Mouse (Mus musculus) layer of hippocampus, postnatal 36 days (tissue): ENCODE measurements around the gene Zscan12. TPM values are rescaled to one million over a fixed set of nuclear protein-coding genes. Genes with fewer than 3 reads are reported as not detected.
A peak's percentile ranks its signal among the peaks of the same experiment; 100 is the strongest.

Source experiments
- DNase-seq, 2 experiments: peaks; one replicate each; pipeline ENCODE4 v3.0.0; 2022
- microRNA-seq, 2 experiments: library from miRNA; unstranded; fragments of <30 nt; microRNA quantifications; one replicate each; pipeline ENCODE4 v1.2.0; 2021
- total RNA-seq, 2 experiments: library from RNA; stranded (reverse); gene quantifications; 2 replicates each; pipeline ENCODE4 v1.2.3; 2021

Zscan12 gene
- total RNA-seq, 2 experiments from 2014 or later, result 8.4 to 9.9 TPM

DNA sequence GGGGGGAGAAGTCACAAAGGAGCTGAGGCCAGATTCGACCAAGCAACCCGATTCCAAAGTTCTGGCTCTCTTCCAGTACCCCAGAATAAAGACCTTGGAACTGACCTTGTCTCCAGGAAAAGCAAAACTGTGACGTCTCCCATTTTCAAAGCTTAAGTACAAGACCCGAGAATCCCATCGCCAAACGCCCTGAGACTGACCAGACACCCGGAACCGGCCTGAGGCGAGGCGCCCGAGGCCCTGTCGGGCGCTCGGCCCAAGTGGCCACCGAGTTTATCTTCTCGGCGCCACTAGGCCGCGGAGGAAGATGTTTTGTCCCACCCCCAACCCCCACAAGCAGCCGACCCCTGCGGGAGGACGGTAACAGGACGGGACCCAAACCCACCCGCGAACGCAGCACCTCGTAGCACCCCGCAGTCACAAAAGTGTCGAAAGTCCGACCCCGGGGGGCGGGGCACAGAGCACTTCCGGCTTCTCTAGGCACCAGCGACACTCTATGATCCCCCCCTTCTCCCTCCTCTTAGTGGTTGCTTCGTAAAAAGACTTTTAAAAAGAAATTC lies 39.7 kb downstream of the Zscan12 start, which contains the start of gene Zkscan3:
Gene Zkscan3 (minus strand): TSS at position 469 of the 560 bp plus-strand sequence.
- DNase-seq, result peak; percentile 75 to 83

DNA sequence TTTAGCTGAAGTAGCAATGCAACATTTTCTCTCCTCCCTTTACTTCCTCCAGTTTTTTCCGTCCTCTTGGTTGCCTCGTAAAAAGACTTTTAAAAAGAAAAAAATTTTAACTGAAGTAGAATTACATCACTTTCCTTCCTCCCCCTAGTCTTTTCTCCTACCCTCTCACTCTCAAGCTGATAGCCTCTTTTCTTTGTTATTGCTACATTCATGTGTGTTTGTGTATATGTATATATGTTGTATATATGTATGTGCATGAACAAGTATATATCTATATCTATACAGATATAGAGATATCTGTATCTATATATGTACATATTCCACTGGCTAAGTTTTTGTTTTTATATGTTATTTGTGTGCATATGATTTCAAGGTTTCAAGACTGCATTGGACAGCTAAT lies 40.2 kb downstream of the Zscan12 start:
- no peak for DNase-seq

GRCm38 (mm10) chr13:21407341-21407740 lies 44.7 kb downstream of the Zscan12 start:
- DNase-seq, result no peak

- peak; percentile 85 to 86 for DNase-seq
Measured at GRCm38 (mm10) chr13:21407969-21408804, 45.6 kb downstream of the Zscan12 start.

DNA sequence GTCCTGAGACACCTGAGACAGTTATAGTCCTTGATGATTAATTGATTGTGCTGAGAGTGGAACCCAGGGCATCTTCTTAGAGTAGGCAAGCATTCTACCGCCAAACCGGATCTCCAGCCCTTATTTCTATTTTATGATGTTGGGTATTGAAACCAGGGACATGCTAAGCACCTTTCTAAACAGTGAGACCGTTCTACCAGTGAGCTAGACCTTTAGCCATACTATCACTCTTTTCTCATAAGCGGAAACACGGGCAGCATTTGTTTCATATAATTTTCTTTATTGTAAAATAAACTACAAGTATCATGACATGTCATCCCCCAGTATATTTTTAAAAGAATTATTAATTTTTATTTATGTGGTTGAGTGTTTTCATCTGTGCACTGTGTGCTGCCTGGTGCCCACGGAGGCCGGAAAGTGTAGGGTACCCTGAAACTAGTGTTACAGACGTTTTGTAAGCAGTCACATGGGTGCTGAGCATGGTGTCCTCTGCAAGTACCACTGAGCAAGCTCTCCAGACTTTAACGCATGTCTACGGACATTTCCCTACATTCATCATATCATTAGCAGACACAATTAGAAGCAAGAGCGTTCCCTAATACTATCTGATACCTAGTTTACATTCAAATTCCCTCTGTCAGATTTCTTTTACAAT lies 46.3 kb downstream of the Zscan12 start:
- DNase-seq, result no peak

DNA sequence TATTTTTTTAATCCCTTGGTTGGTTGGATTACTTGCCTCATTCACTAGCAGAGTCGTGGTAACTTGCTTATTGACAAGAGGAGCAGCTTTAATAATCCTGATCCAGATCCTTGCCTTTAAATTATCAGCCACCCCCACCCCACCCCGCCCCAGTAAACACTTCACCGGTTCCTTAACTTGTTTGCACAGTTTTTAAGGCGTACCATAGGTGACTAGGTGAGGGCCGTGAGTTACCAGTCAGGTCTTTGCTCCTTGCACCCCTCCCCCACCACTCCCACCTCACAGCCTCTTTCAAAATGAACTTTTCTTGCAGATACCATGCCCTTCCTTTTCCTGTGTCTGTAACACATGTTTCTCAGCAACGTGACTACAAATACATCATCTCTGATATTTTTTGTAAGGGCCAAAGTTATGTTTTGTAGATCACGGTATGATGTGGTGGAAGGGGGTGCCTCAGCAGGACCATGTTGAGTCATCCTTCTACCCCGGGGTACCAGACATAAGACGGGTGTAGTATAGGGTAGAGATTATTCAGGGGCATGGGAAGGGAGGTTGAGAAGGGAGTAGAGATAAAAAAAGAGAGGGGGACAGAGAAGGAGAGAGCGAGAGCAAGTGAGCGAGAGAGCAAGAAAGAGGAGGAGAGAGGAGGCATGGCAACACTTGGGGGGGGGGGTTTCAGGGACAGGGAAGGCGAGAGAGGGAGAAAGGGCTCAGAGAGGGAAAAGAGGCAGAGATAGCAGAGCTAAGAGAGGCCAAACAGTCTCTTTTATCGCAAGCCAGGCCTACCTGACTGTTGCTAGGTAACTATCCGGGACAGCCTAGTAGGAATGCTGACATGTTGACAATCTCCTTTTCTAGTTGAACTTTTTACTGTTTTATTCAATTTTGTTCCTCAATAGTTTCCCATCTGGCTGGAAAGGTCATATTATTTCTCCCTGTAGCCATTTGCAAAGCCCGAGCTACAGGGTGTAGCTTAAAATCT lies 51.9 kb downstream of the Zscan12 start:
- DNase-seq, result no peak

DNA sequence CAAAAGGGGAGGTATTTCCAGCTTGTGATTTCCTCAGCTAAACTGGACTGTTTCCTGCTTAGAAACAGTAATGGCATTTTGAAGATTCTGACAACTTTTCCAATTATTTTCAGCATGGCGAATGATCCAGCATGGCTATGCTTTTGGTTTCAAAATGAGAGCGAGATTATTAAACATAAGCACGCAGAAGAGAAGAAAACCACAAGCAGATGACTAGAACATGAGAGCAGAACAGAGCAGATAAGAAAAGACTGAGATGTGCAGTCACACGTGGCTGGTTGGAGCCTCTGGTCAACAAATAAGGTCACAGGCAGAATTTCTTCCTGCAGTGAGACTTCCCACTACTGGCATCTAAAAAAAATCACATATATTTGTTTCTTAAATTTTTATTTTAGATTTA lies 52.6 kb downstream of the Zscan12 start:
- no peak for DNase-seq

GRCm38 (mm10) chr13:21415750-21416149 lies 53.1 kb downstream of the Zscan12 start:
- DNase-seq, result no peak

- no peak for DNase-seq
Measured at GRCm38 (mm10) chr13:21417298-21418010, 54.8 kb downstream of the Zscan12 start.

- DNase-seq, result no peak
Measured at GRCm38 (mm10) chr13:21418865-21419264, 56.2 kb downstream of the Zscan12 start.

Small RNA genes within 50 kb of the gene (microRNA-seq; reads per million reads assigned to microRNA genes)
- gene Mir6942, result 0 reads per million in 2 experiments

Other genes starting within 250 kb of the Zscan12 start
- not detected for gene Olfr263, start 233.2 kb upstream of the Zscan12 start, total RNA-seq
- not detected for gene Olfr1368, start 217.0 kb upstream of the Zscan12 start, total RNA-seq
- 10 to 100 TPM; 37.3 to 41.1 TPM for gene Trim27, start 183.4 kb upstream of the Zscan12 start, total RNA-seq
- not detected for gene Gpx5, start 70.1 kb upstream of the Zscan12 start, total RNA-seq
- not detected for gene Gpx6, start 50.7 kb upstream of the Zscan12 start, total RNA-seq
- gene Olfr1367, start 15.9 kb upstream of the Zscan12 start, total RNA-seq, result not detected
- 10 to 100 TPM; 39.7 to 46.2 TPM for gene Zkscan3, start 39.9 kb downstream of the Zscan12 start, total RNA-seq
- 1 to 10 TPM; 1.1 to 1.5 TPM for gene Pgbd1, start 78.2 kb downstream of the Zscan12 start, total RNA-seq
- 10 to 100 TPM; 52.3 to 53.5 TPM for gene Zscan26, start 90.9 kb downstream of the Zscan12 start, total RNA-seq
- 1 to 10 TPM in 1 of 2 experiments, under 1 TPM in 1; 0.78 to 1.2 TPM for gene Nkapl, start 105.7 kb downstream of the Zscan12 start, total RNA-seq
- gene Zkscan4, start 116.1 kb downstream of the Zscan12 start, total RNA-seq, result 1 to 10 TPM; 6.1 to 7.0 TPM
- not detected for gene Gm10065, start 116.6 kb downstream of the Zscan12 start, total RNA-seq
- gene AK157302, start 132.4 kb downstream of the Zscan12 start, total RNA-seq, result 10 to 100 TPM; 21.6 to 23.2 TPM
- 10 to 100 TPM; 49.1 to 63.4 TPM for gene Gm11273, start 138.6 kb downstream of the Zscan12 start, total RNA-seq
- 10 to 100 TPM; 18.3 to 19.9 TPM for gene Zkscan8, start 168.3 kb downstream of the Zscan12 start, total RNA-seq
- gene Olfr1366, start 180.0 kb downstream of the Zscan12 start, total RNA-seq, result not detected
- gene Olfr1535, start 197.1 kb downstream of the Zscan12 start, total RNA-seq, result not detected
- gene Olfr1364, start 218.9 kb downstream of the Zscan12 start, total RNA-seq, result not detected